Mouse (Mus musculus): ENCODE measurements around the gene Gm49661.

Gm49661 gene

DNA sequence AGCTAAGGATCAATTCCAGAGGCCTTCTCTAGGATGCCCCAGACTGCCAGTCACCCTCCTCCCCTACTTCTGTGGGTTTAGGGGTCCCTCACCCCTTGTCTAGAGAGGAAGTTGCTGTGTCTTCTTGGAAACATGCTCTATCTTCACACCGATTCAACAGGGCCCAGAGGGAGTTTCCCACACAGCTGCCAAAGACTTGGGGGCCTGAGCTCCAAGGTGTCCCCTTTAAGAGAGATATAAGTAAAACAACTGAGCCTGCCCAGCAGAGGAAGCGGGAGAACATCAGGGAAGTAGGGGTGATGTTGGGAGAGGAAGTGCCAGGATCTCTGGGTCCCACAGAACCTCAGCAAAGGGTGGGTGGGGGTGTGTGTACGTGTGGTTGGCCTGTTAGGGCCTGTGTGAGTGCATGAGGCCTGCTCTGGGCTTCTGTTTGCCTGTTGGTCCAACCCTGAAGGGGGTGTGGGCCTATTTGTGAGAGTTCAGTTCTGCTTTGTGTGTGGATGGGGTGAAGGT is 13.3 kb upstream of the Gm49661 start:
- DNase-seq, result no peak

DNA sequence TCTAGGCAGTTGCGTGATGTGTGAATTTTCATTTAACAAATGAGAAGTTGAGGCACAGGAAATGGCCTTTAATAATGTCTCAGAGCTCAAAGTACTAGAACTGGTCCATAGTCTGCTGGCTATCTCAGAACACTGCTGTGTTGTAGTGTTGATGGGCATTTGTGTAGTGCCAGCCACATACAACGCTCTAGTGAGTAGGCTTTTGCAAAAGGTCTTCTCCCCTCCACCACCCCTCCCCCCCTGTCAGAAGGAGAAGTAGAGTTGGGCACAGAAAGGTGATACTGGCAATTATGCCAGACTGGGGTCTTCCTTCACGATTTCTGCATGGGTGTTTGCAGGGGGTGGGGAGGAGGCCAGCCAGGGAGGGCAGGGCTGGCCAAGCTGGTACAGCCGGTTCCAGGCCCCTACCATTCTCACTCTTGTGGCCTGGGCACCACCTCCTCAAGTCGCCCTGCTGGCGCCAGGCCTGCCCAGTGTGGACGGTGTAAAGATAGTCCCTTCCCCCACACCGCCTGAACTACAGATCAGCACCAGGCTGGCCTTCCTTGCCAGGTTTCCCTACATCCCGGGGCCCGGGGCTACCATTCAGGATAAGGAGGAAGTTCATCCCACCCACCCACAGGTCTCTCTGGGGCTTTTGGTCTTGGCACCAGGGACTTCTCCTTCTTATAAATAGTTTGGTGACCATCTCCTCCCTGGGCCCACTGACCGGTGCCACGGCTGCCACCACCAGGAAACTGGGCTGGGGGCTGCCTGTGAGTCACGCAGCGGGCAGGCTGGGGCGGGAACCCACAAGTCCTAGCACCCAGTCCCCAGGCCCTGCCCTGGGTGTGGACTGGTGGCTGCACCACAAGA is 12.6 kb upstream of the Gm49661 start:
- peak; percentile 51 for DNase-seq

DNA sequence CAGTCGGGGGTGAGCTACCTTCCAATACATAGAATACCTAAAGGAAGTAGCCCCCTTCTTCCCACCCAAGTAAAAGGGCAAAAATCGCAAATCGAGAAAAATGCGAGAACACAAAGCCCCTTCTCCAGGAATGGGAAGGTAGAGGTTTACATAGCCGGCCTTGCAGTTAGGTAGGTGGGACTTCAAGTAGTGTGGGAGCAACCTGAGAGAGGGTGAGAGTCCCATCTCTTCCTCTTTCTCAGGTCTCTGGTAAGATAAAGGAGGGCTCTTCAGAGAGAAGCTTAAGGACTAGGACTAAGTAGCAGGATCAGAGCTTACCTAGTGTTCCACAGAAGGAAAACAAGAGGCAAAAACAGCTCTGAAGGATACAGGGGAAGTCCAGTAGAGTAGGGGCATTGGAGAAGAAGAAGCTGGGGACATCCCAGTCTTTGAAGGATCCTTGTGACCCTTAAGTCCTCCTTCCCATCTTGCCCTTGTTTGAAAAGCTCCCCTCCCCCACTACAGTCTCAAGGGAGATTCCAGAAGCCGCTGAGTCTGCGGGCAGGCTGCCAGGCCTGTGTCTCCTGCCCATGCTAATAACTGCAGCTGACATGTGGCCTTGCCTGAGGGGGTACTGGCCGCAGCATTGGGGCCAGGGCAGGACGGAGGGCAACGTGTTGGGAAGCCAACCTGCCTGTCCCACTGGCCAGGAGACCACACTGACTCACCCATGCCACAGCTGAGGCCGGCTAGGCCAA is 11.6 kb upstream of the Gm49661 start:
- DNase-seq, result peak; percentile 90

DNA sequence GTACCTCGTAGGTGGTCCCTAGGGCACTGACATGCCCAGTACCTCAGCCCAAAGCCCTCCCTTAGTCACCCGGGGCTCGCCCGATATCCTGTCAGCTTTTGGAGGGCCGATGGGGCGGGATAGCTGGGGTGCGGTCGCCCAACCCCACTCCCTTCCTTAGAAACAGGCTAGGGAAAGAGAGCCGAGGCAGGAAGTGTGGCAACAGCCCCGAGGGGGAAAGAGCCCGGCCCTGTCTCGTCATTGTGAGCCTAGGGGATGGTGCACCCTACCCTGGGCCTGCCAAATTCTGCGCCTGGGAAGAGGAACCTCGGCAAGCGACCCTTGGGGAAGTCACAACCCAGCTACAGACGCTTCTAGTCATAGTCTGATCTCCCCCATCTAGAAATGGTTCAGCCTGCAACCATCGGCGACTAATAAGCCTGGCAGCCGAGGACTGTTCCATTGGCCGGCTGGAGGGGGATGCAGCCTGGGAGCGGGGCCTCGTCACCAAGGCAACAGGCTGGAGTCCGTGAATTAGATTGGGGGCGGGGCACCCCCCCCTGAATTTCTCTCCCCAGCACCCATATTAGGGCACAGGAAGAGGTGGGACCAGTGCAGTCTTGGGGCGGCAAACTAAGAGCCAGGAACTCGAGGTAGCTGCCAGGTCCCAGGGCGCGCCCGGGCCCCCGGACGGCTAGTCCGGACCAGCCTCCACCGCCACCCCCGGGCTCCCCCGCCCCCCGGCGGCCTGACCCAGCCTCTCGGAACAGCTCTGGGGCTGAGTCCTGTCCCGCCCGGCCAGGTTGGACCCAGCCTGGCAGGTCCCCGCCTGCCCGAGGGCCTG is 10.6 kb upstream of the Gm49661 start:
- peak; percentile 93 for DNase-seq

DNA sequence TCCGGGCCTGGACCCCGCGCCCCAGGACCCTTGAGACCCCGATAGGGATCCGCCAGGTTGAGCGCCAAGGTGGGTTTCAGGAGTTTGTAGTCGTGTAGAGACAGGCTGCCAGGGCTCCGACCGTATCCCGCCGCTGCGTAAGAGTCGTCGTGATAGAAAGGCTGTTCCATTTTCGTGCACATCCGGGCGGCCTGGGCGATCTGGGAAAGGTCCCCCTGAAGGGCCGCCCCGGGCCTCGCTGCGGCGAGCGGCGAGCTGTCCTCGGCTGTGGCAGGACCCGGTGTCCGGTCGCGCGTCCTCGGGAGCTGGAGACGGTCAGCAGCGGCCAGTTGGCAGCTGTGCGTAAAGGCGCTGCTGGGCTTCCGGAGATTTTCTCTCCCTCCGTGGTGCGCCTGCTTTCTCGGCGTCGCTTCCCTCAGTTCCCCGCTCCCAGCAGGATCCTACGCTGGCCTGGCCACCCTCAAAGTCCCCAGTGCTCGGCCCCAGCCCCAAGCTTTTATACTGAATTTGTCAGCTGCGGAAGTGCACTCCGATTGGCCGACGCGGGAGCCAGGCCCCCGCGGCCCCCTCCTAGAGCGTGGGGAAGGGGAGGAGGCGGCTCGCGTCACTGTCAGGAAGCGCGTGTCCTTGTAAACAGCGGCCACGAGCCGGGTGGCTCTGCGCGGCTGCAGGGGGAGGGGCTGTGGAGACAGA is 9.2 kb upstream of the Gm49661 start, which contains the start of gene Junb:
Junb (minus strand) TSS at position 471 of the 693 bp plus-strand sequence.
- DNase-seq, result peak; percentile 97

DNA sequence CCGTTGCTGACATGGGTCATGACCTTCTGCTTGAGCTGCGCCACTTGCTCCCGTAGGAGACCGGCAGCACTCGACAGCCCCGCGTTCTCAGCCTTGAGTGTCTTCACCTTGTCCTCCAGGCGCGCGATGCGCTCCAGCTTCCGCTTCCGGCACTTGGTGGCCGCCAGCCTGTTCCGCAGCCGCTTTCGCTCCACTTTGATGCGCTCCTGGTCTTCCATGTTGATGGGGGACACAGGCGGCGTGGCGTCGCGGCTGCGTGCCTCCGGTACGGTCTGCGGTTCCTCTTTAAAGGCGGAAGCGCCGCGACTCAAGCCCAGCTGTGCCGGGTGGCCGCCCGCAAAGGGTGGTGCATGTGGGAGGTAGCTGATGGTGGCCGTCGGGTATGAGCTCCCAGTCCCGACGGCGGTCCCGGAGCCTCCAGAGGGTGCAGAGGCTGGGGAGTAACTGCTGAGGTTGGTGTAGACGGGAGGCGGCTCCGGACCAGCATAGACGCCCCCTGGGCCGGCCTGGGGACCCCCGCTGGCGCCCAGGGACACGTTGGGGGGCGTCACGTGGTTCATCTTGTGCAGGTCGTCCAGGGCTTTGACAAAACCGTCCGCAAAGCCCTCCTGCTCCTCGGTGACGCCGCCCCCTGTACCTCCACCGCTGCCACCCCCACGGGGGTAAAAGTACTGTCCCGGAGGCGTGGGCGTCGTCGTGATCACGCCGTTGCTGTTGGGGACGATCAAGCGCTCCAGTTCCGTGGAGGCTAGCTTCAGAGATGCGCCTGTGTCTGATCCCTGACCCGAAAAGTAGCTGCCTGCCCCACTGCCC is 8.4 kb upstream of the Gm49661 start:
- peak; percentile 73 for DNase-seq

DNA sequence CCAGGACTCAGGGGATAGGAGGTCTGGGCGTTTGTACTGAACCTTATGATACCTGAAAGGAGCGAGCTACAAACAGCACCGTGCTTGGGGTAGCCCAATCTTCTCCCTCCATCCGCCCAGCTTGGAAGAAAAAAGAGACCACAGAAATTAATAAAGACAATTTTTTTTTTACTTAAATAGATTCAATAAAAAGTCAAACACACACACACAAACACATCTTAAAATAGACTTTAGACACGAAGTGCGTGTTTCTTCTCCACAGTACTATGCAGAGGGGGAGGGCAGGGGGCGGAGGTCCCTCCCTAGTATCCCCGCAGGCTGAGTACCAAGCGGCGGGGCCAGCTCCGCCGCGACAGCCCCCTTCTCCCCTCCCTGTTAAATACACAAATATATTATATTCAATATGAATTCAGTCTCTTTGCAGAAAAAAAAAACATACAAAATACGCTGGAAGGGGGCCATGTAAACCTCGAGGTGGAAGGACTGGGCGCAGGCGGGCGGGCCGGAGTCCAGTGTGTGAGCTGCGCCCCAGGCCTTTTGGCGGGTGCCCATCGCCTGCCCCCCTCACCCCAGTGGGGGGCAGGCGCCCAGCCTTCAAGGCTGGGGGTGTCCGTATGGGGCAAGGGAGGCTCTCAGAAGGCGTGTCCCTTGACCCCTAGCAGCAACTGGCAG is 7.7 kb upstream of the Gm49661 start:
- no peak for DNase-seq

DNA sequence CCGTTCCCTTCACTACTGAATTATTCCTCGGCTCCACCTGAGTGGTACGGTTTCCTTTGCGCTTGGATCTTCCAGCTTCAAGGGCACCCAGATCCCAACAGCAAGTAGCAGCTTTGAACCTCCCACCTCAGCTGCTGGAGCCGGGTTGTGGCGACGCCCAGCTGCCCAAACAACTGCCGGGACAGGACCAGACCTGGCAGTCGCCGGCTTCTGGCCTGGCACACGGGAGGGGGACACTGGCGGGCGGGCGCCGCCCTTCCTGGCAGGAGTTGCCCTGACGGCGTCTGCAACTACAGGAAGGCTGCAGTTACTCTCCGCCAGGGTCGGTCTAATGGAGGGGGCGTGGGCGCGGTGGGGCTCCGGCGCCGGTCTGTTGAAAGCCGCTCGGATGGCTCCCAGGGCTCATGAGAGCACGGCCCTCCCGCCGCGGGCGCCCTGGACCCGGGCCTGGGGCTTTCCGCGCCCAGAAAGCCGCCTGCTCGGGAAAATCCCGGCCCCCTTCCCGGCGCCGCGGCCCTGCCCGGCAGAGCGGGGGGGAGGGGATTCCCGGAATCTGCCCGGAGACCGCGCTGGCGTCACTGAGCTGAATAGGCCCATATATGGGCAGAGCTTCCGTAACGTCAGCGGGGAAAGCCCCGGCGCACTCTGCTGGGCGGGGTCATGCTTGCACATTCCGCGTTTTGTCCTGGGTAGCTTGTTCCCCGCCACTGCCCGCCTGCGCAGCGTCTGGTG is 7.0 kb upstream of the Gm49661 start:
- peak; percentile 98 for DNase-seq

DNA sequence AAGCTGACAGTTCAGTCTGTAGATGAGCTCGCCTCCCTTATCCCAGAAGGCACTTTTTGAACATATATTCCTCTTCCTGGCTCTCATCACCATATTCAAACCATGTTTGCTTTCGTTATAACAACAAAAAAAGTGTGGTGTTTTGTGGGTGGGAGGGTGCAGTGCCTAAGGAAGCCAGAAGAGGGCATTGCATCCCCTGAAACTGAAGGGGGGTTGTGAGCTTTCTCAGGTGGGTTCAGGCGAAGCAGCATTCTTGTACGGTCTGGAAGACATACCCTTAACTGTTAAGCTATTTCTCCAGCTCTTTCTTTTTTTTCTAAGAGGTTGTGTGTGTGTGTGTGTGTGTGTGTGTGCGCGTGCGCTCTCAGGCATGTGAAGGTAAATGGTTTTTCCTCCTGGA is 6.2 kb upstream of the Gm49661 start:
- DNase-seq, result peak; percentile 80

DNA sequence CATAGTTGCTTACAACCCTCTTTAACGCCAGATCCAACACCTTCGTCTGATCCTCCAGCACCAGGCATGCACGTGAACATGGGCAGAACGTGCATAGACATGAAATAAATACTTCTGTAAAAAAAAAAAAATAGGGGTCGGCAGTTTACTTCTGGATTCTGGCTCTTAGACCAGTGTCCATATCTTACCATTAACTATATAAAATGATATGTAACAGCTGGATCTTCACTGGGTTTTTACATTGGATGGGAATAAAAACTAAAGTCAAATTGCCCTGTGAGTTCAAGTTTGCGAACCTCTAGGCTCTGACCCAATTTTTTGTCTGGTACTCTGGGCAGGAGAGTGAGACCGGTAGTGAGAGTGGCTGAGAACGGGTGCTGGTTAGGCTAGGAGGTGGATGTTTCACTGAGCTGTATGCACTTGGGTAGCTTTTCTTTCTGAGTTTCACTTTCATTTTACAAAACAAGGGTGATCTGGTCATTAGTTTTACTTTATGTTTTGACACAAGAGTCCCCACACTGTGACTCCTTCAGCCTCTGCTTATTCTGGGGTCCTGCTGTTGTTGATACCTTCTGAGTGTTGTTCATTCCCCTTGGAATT is 5.4 kb upstream of the Gm49661 start:
- no peak for DNase-seq

DNA sequence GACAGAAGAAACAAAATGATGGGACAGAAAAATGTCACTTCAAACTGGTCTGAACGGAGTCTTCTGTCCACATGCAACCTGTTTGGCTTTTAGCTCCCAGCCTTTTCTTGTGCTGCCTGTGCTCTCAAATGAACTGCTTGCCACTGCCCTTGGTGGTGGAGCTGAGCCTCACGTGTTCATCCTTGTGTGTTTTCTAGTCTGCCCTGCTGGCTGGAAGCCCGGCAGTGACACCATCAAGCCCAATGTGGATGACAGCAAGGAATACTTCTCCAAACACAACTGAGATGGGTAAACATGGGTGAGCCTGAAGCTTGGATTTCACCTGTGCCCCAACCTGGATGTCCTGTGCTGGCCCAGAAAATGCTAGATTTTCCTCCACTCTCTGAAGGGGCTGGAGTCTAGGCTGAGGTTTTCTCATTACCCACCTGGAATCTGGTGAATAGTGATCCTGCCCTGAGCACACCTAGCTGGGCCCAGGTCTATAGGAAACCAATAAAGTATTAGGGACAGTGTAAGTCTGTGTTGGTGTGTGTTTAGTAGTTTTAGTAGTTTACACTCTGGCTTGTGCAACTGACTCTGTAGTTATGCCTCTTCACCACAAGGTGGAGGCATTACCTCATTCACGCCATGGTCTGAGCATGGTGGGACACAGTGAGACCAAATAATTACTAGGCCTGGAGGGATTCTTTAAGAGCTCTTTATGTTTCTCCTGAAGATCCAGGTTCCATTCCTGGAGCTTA is 4.7 kb upstream of the Gm49661 start:
- peak; percentile 64 for DNase-seq

DNA sequence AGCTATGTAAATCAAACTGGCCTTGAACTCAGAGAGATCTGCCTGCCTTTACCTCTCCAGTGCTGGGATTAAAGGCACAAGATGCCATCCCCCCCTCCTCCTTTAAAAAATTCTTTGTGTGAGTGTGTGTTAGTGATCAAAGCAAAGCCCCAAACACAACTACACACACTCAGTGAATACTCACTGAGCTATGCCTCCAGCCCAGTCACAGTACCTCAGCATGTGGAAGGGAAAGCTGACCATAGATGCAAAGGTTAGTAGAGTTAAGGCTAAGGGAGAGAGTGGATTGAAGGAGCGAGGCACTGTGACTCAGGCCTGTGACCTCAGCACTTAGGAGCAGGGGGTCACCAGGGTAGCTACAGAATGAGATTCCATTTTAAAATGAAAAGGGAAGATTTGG is 3.8 kb upstream of the Gm49661 start:
- DNase-seq, result no peak

DNA sequence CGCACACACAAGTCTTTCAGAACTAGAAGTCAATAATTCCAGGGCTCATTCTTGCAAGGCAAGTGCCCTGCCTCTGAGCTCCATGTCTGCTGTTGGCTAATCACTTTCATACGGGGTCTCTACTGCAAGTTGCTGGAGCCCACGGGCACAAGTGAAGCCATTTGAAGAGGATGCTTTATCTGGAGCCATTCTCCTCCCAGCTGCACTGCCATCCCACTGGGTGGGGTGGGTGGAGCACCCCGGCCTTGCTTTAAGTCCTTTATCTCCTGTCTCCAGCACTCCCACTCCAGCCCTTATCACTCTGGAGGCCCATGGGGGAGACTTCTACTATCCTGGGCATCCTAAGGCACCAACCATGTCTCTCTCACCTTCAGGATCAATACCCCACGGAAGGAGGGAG is 1.7 kb upstream of the Gm49661 start:
- DNase-seq, result no peak

DNA sequence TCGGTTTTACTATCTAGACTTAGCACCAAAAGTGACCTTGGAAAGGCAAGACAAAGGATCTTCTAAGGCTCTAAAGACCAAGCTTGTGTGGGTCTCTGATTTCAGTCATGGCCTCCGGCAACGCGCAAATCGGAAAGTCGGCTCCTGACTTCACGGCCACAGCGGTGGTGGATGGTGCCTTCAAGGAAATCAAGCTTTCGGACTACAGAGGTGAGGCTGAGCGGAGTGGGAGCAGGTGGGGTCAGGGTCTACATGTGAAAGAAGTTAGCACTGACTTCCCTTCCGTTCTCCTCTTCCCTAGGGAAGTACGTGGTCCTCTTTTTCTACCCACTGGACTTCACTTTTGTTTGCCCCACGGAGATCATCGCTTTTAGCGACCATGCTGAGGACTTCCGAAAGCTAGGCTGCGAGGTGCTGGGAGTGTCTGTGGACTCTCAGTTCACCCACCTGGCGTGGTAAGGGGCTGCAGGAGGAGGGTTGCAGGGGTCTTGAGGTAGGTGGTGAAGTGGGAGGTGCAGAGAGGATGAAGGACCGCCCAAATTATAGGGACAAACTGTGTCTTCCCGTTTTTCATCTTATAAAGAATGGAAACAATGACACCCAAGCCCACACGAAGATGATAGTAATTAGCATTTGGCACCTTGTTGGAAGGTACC is 1.0 kb upstream of the Gm49661 start:
- DNase-seq, result no peak

DNA sequence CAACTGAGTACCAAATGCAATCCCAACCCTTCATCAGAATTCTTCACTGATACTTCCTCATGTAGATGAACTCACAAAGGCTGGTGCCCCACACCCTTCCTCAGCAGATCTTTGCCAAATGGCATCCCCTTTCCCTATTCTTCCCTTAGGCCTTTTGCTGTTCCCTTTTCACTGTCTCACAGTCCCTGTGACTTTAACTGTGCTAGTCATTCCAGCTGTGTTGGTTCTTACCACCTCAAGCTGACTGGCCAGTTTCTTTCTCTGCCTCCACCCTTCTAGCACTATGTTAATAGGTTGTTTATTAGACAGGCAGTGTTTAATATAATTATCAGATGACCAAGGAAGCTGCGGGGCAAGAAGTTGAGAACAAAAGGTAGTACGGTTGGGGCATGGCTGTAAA is 583 bp downstream of the Gm49661 start:
- DNase-seq, result no peak

DNA sequence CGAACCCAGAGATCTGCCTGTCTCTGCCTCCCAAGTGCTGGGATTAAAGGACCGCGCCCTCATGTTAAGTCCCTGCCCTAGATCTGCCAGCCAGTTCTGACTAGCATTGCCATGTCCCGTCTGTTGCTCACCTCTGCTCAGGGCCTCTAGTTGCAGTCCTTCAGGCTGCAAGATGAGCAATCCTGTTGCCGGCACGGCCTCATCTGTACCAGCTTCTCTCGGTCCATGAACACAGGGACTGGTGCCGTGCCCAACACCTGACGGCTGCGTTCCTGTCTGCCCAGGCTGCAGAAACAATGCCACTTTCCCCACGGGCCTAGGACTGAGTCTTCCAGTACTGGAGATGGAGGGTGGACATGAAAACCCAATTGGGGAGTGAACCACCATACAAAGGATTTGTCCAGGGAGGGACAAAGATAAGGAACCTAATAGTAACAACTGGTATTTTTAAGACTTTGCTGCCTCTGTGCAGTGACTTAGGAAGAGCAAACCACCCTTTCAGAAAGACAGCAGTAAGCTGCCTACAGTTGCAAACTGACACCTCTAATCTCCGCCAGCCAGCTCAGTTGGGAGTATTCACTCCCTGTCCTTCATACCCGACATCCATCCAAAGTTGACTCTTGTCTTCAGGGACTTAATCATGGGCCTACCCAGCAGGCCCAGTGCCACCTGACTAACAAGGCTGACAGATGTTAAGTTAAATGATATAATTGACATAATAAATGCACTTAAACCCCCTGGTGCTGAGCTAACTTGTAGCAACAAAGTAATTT is 1.5 kb downstream of the Gm49661 start:
- no peak for DNase-seq

DNA sequence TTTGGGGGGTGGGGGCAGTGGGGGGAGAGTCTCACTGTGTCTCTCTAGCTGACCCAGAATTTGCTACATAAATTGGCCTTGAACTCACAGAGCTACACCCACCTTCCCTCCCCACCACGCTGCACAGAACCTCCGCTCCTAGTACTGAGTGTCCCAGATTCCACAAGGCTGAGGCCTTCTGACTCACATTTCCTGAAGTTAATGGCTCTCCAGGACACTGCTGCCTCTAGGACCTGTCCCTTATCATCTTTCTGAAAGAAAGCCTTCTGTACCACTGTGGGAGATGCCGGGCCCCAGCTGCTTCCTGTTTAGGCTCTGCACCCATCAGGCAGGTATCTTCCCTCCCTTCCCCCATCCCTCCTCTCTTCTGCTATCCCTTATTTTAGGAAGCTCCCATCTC is 2.6 kb downstream of the Gm49661 start:
- no peak for DNase-seq
